Mouse (Mus musculus) lung, postnatal 25 days (tissue): ENCODE results near the gene Slc9a3r1.

ENCODE experiments used
- DNase-seq: peaks from one replicate; pipeline ENCODE4 v3.0.0; 2022; ENCODE audit warnings: low spot score

Slc9a3r1 gene

GRCm38 (mm10) chr11:115226811-115227491 lies 63.8 kb downstream of the Slc9a3r1 start:
- peak; percentile 35 for DNase-seq

GRCm38 (mm10) chr11:115227640-115228039 lies 64.5 kb downstream of the Slc9a3r1 start:
- no peak for DNase-seq

- DNase-seq = no peak
Observed at GRCm38 (mm10) chr11:115228430-115228829, 65.3 kb downstream of the Slc9a3r1 start.

- DNase-seq = no peak
Observed at GRCm38 (mm10) chr11:115229021-115229930, 66.1 kb downstream of the Slc9a3r1 start.
